Mouse (Mus musculus): ENCODE results near the gene Aatk.

DNA sequence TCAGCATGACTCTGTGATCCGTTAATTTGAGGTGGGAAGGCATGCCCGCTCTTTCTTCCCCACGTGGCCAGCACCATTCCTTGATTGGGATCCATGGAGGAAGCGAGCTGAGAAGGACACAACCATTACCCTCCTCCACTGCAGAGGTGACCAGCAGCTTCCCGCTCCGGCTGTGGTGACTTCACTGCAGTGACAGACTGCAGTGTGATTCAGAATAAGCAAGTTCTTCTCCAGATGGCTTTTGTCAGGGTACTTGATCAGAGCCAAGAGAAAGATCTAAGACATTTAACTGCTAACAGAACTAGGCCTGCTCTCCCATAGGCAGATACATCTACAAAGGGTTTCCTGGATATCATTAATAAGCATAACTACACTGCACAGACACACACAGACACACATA lies 33.3 kb upstream of the Aatk start:
- TF ChIP-seq CTCF (IDR thresholded peaks at IDR 0.05; ENCODE audit: borderline replicate concordance, extremely low read depth, insufficient read depth, insufficient read length) = no peak
- TF ChIP-seq POLR2A (IDR thresholded peaks at IDR 0.05; ENCODE audit: borderline replicate concordance, extremely low read depth, insufficient read depth, insufficient read length, poor library complexity, severe bottlenecking) = no peak
